Mouse (Mus musculus) kidney, embryonic 16.5 days (tissue): ENCODE measurements around the gene Orc2. TPM values are rescaled to one million over a fixed set of nuclear protein-coding genes. Genes with fewer than 3 reads are reported as not detected.

Experiments
- ATAC-seq: fragments of 200-750 bp; cut with Nextera tagmentation; 2 replicates; pipeline ENCODE4 v1.8.0; 2017; ENCODE audit warnings: moderate TSS enrichment; ENCODE audit not compliant: low FRiP score, low TSS enrichment
- H3K27ac ChIP-seq: fragments of 300-500 bp; sonication (generic); 2 replicates; pipeline ENCODE4 v1.5.1; 2014; ENCODE audit warnings: low read length
- H3K27me3 ChIP-seq: fragments of 300-500 bp; sonication (generic); 2 replicates; pipeline ENCODE4 v1.6.1; 2014; ENCODE audit warnings: low read length, control low read depth, mixed read lengths; ENCODE audit not compliant: insufficient read depth
- H3K36me3 ChIP-seq: fragments of 300-500 bp; sonication (generic); 2 replicates; pipeline ENCODE4 v1.6.1; 2014; ENCODE audit warnings: low read length, control low read depth, mixed read lengths; ENCODE audit not compliant: insufficient read depth
- H3K4me1 ChIP-seq: fragments of 300-500 bp; sonication (generic); 2 replicates; pipeline ENCODE4 v1.6.1; 2014; ENCODE audit warnings: low read length, control low read depth, mixed read lengths; ENCODE audit not compliant: insufficient read depth
- H3K4me2 ChIP-seq: fragments of 300-500 bp; sonication (generic); replicated peaks from 2 replicates; pipeline ENCODE4 v1.6.1; 2014; ENCODE audit warnings: low read depth, low read length
- H3K4me3 ChIP-seq: fragments of 300-500 bp; sonication (generic); 2 replicates; pipeline ENCODE4 v1.5.1; 2014; ENCODE audit warnings: mild to moderate bottlenecking, low read length
- H3K9ac ChIP-seq: fragments of 300-500 bp; sonication (generic); replicated peaks from 2 replicates; pipeline ENCODE4 v1.6.1; 2014; ENCODE audit warnings: low read length
- H3K9me3 ChIP-seq: fragments of 300-500 bp; sonication (generic); 2 replicates; pipeline ENCODE4 v1.6.1; 2016; ENCODE audit warnings: low read length, control low read depth
- WGBS: fragments of 180-500 bp; shearing (Covaris S2); extraction: QIAGEN DNeasy Blood & Tissue Kit; methylation state at CpG from one replicate; pipeline ENCODE4 v1.1.7; 2014; 5-methylcytosine and 5-hydroxymethylcytosine counted together
- polyA plus RNA-seq: library from polyadenylated mRNA; unstranded; fragments of >200 nt; fragmentation: Nextera tagmentation; extraction: Ambion mirVana; gene quantifications from 2 replicates; pipeline ENCODE4 v1.2.1, GENCODE M21; 2015

Orc2 gene
- polyA plus RNA-seq, 1 experiment from 2014 or later = 31.3 TPM

GRCm38 (mm10) chr1:58445143-58445722 lies 59.7 kb downstream of the Orc2 start, which contains the start of the genes Nif3l1 and Ppil3:
Gene Nif3l1, plus strand, starts transcription at chr1:58445151.
Gene Ppil3, minus strand, starts transcription at chr1:58445486.
- peak within 1 kb of the TSS; percentile 69 for H3K4me3 ChIP-seq
- no peaks in the 10 kb centered on the region for H3K27me3 ChIP-seq
- H3K9me3 ChIP-seq = no peaks in the 10 kb centered on the region
- H3K4me2 ChIP-seq = peak within 1 kb of the TSS; percentile 67
- WGBS = under 1% methylated on average over 33 of the region's 33 CpGs
- peak within 1 kb of the TSS; percentile 84 for H3K9ac ChIP-seq
- peaks cover 14% of the 10 kb centered on the region; the same call in 1 of the 2 replicates for H3K4me1 ChIP-seq
- peak; percentile 97 for ATAC-seq
- H3K36me3 ChIP-seq = peaks cover 12% of the 10 kb centered on the region
- H3K27ac ChIP-seq = peak within 1 kb of the TSS; percentile 97

GRCm38 (mm10) chr1:58444691-58445090 lies 60.2 kb downstream of the Orc2 start:
- Histone ChIP-seq H3K4me2 (peak overlapping the region; percentile 67), H3K9me3 (no peaks in the 10 kb centered on the region), H3K27me3 (no peaks in the 10 kb centered on the region), H3K9ac (peak overlapping the region; percentile 84), H3K36me3 (peaks cover 17% of the 10 kb centered on the region), H3K4me1 (peaks cover 14% of the 10 kb centered on the region; the same call in 1 of the 2 replicates), H3K27ac (peak overlapping the region; percentile 97), H3K4me3 (peak overlapping the region; percentile 69)
- no peak for ATAC-seq
- 13% methylated on average over 10 of the region's 10 CpGs for whole genome bisulfite sequencing

- WGBS = 92% methylated on average over 3 of the region's 3 CpGs
- Histone ChIP-seq H3K9me3 (no peaks in the 10 kb centered on the region), H3K4me2 (no peak overlapping the region), H3K4me1 (peaks cover 24% of the 10 kb centered on the region), H3K27me3 (no peaks in the 10 kb centered on the region), H3K27ac (no peak overlapping the region), H3K36me3 (peaks cover 16% of the 10 kb centered on the region), H3K4me3 (no peak overlapping the region), H3K9ac (no peak overlapping the region)
- no peak for ATAC-seq
Measured at GRCm38 (mm10) chr1:58424551-58424950, 80.4 kb downstream of the Orc2 start.

- WGBS = under 1% methylated on average over 79 of the region's 79 CpGs
- peak; percentile 93 for ATAC-seq
- no peaks in the 10 kb centered on the region for H3K27me3 ChIP-seq
- no peaks in the 10 kb centered on the region for H3K9me3 ChIP-seq
- H3K36me3 ChIP-seq = peaks cover 24% of the 10 kb centered on the region
- H3K4me3 ChIP-seq = peak within 1 kb of the TSS; percentile 100
- H3K9ac ChIP-seq = peak within 1 kb of the TSS; percentile 100
- H3K4me1 ChIP-seq = peaks cover 24% of the 10 kb centered on the region
- H3K4me2 ChIP-seq = peak within 1 kb of the TSS; percentile 84
- peak within 1 kb of the TSS; percentile 99 for H3K27ac ChIP-seq
Measured at GRCm38 (mm10) chr1:58423371-58424248, 81.3 kb downstream of the Orc2 start, which contains the start of gene Clk1. Gene Clk1, minus strand, starts transcription at chr1:58424066.

GRCm38 (mm10) chr1:58422879-58423278 lies 82.0 kb downstream of the Orc2 start:
- ATAC-seq = peak; percentile 43; the same call in 1 of the 2 replicates
- Histone ChIP-seq H3K9ac (peak overlapping the region; percentile 100), H3K4me3 (peak overlapping the region; percentile 100), H3K36me3 (peaks cover 31% of the 10 kb centered on the region), H3K27ac (peak overlapping the region; percentile 99), H3K9me3 (no peaks in the 10 kb centered on the region), H3K4me1 (peaks cover 24% of the 10 kb centered on the region), H3K27me3 (no peaks in the 10 kb centered on the region), H3K4me2 (peak overlapping the region; percentile 84)
- WGBS = 5% methylated on average over 13 of the region's 13 CpGs

- Histone ChIP-seq H3K36me3 (peaks cover 46% of the 10 kb centered on the region), H3K27ac (no peak overlapping the region), H3K27me3 (no peaks in the 10 kb centered on the region), H3K9me3 (no peaks in the 10 kb centered on the region), H3K9ac (no peak overlapping the region), H3K4me1 (peaks cover 24% of the 10 kb centered on the region), H3K4me2 (0 out of 2 replicates have a peak overlapping the region, but pooled peaks have one; percentile 11), H3K4me3 (no peak overlapping the region)
- 52% methylated on average over 7 of the region's 7 CpGs for WGBS
- ATAC-seq = no peak
Measured at GRCm38 (mm10) chr1:58420961-58421360, 83.9 kb downstream of the Orc2 start.

- Histone ChIP-seq H3K27me3 (no peaks in the 10 kb centered on the region), H3K36me3 (peaks cover 53% of the 10 kb centered on the region), H3K9me3 (no peaks in the 10 kb centered on the region), H3K4me1 (peaks cover 24% of the 10 kb centered on the region), H3K4me3 (no peak overlapping the region), H3K9ac (no peak overlapping the region), H3K27ac (no peak overlapping the region), H3K4me2 (no peak overlapping the region)
- 88% methylated on average over 10 of the region's 10 CpGs for WGBS
- no peak for ATAC-seq
Measured at GRCm38 (mm10) chr1:58420032-58420431, 84.9 kb downstream of the Orc2 start.

GRCm38 (mm10) chr1:58416048-58416447 lies 88.9 kb downstream of the Orc2 start:
- H3K27me3 ChIP-seq = no peaks in the 10 kb centered on the region
- no peak overlapping the region for H3K4me3 ChIP-seq
- H3K9ac ChIP-seq = no peak overlapping the region
- H3K27ac ChIP-seq = no peak overlapping the region
- no peaks in the 10 kb centered on the region for H3K9me3 ChIP-seq
- H3K36me3 ChIP-seq = peaks cover 81% of the 10 kb centered on the region
- no peak overlapping the region for H3K4me2 ChIP-seq
- WGBS = 89% methylated on average over 2 of the region's 2 CpGs
- H3K4me1 ChIP-seq = peaks cover 5% of the 10 kb centered on the region
- no peak for ATAC-seq

GRCm38 (mm10) chr1:58415442-58415841 lies 89.5 kb downstream of the Orc2 start:
- H3K36me3 ChIP-seq = peaks cover 84% of the 10 kb centered on the region
- no peaks in the 10 kb centered on the region for H3K27me3 ChIP-seq
- H3K4me1 ChIP-seq = 0 out of 2 replicates have a peak, but pooled peaks cover 2% of the 10 kb centered on the region
- no peak overlapping the region for H3K4me3 ChIP-seq
- WGBS = 36% methylated on average over 1 of the region's 1 CpGs
- H3K4me2 ChIP-seq = no peak overlapping the region
- no peaks in the 10 kb centered on the region for H3K9me3 ChIP-seq
- no peak for ATAC-seq
- H3K27ac ChIP-seq = no peak overlapping the region
- H3K9ac ChIP-seq = no peak overlapping the region
